ENCODE assay signal across 24 mouse cellular contexts in genomic region chr1:127983274-127983993, GRCm38 (mm10).
A peak's percentile ranks its signal among the peaks of the same experiment; 100 is the strongest.
DNase-seq lines count a peak whose midpoint lies in the region; ATAC-seq lines count a peak whose summit lies in the region.
"Had no signal": no experiment of that assay in that cellular context is flagged by ENCODE, and none has a peak within 500 bp of the region (broad histone marks: within the 10 kb centered on the region; RNA-seq: fewer than 3 reads in every experiment).

No protein-coding gene starts in this region.

- DNase-seq in kidney, postnatal 14 days = peak; percentile 17
- peak; percentile 32 for DNase-seq in lung, postnatal 36 days
- DNase-seq in lung, postnatal 4 days = no peak
- DNase-seq in right cerebral cortex, postnatal 10 days (ENCODE audit: low spot score in 2 of 2) = no peak
- DNase-seq in adrenal gland, adult 18-20 months (ENCODE audit: low spot score in 2 of 2) = no peak
- DNase-seq: adrenal gland, postnatal 25 days; cerebellum, adult 11-12 months; cerebellum, postnatal 25 days; embryo, embryonic 11 days; gastrocnemius, postnatal 36 days; layer of hippocampus, postnatal 36 days; right cerebral cortex, postnatal 25 days; thymus, adult 2 months had no signal

- H3K4me3 ChIP-seq in kidney, embryonic 14.5 days (ENCODE audit: low read length) = no peak overlapping the region
- H3K4me3 ChIP-seq in intestine, embryonic 15.5 days (replicated peaks) = no peak overlapping the region
- H3K4me3 ChIP-seq: forebrain, embryonic 15.5 days; hindbrain, embryonic 10.5 days; layer of hippocampus, adult 2 months; limb, embryonic 13.5 days; megakaryocyte, embryonic 14.5 days; neural tube, embryonic 15.5 days; stomach, embryonic 15.5 days had no signal

- ATAC-seq in kidney, embryonic 14.5 days (ENCODE audit: low FRiP score, low TSS enrichment) = no peak
- peak; percentile 72 for ATAC-seq in intestine, embryonic 15.5 days
- ATAC-seq: activated CD4-positive, CD25-positive, alpha-beta regulatory T cell, adult 4 months; forebrain, embryonic 15.5 days; midbrain, embryonic 16.5 days had no signal

- peaks cover 8% of the 10 kb centered on the region; the same call in 1 of the 2 replicates for H3K4me1 ChIP-seq in kidney, embryonic 14.5 days (ENCODE audit: control insufficient read depth, insufficient read depth, low read length)
- 0 out of 2 replicates have a peak, but pooled peaks cover 5% of the 10 kb centered on the region for H3K4me1 ChIP-seq in intestine, embryonic 15.5 days (replicated peaks)
- H3K4me1 ChIP-seq: forebrain, embryonic 15.5 days; hindbrain, embryonic 10.5 days; limb, embryonic 13.5 days; neural tube, embryonic 15.5 days; stomach, embryonic 15.5 days had no signal

- 82% methylated on average over 5 of the region's 5 CpGs for WGBS in kidney, embryonic 14.5 days
- 58% methylated on average over 5 of the region's 5 CpGs for WGBS in intestine, embryonic 15.5 days

- no peak overlapping the region for H3K9ac ChIP-seq in kidney, embryonic 14.5 days (ENCODE audit: low read depth, low read length)
- H3K9ac ChIP-seq in intestine, embryonic 15.5 days = no peak overlapping the region
- H3K9ac ChIP-seq: forebrain, embryonic 15.5 days; limb, embryonic 13.5 days; neural tube, embryonic 15.5 days; stomach, embryonic 15.5 days had no signal

- no peaks in the 10 kb centered on the region for H3K9me3 ChIP-seq in kidney, embryonic 14.5 days (ENCODE audit: control insufficient read depth, low read length)
- H3K9me3 ChIP-seq in intestine, embryonic 15.5 days = no peaks in the 10 kb centered on the region
- H3K9me3 ChIP-seq: forebrain, embryonic 15.5 days; hindbrain, embryonic 10.5 days; limb, embryonic 13.5 days; megakaryocyte, embryonic 14.5 days; neural tube, embryonic 15.5 days; stomach, embryonic 15.5 days had no signal

- H3K27ac ChIP-seq in kidney, embryonic 14.5 days (ENCODE audit: low read depth, low read length) = no peak overlapping the region
- H3K27ac ChIP-seq in intestine, embryonic 15.5 days = no peak overlapping the region
- H3K27ac ChIP-seq: forebrain, embryonic 15.5 days; hindbrain, embryonic 10.5 days; layer of hippocampus, adult 2 months; limb, embryonic 13.5 days; neural tube, embryonic 15.5 days; stomach, embryonic 15.5 days had no signal

- H3K36me3 ChIP-seq in kidney, embryonic 14.5 days (ENCODE audit: control insufficient read depth, insufficient read depth, low read length) = no peaks in the 10 kb centered on the region
- no peaks in the 10 kb centered on the region for H3K36me3 ChIP-seq in intestine, embryonic 15.5 days
- H3K36me3 ChIP-seq: forebrain, embryonic 15.5 days; neural tube, embryonic 15.5 days; stomach, embryonic 15.5 days had no signal

- H3K4me2 ChIP-seq in kidney, embryonic 14.5 days (replicated peaks; ENCODE audit: low read depth, low read length) = no peak overlapping the region
- no peak overlapping the region for H3K4me2 ChIP-seq in intestine, embryonic 15.5 days (replicated peaks)
- H3K4me2 ChIP-seq: forebrain, embryonic 15.5 days; limb, embryonic 13.5 days; neural tube, embryonic 15.5 days; stomach, embryonic 15.5 days had no signal

- no peaks in the 10 kb centered on the region for H3K27me3 ChIP-seq in kidney, embryonic 14.5 days (ENCODE audit: control insufficient read depth, insufficient read depth, low read length)
- H3K27me3 ChIP-seq in intestine, embryonic 15.5 days (replicated peaks) = no peaks in the 10 kb centered on the region
- H3K27me3 ChIP-seq: forebrain, embryonic 15.5 days; limb, embryonic 13.5 days; megakaryocyte, embryonic 14.5 days; neural tube, embryonic 15.5 days; stomach, embryonic 15.5 days had no signal

Comparison
In these comparisons a context has a peak if more than half of its experiments do, and no peak if none do; other contexts are left out.
1. DNase-seq: peak in kidney, postnatal 14 days (single experiment) and lung, postnatal 36 days (single experiment); none in lung, postnatal 4 days (0 of 2), right cerebral cortex, postnatal 10 days (0 of 2) and adrenal gland, adult 18-20 months (0 of 2).